Mouse (Mus musculus): ENCODE measurements around the gene Dlx1.

The Dlx1 gene

GRCm38 (mm10) chr2:71528014-71528713 lies at the start of gene Dlx1:
TSS of gene Dlx1 (plus strand) at chr2:71528113.
- in situ Hi-C loops (cut with MboI), result no loop called here

GRCm38 (mm10) chr2:71479917-71480316 lies 48.0 kb upstream of the Dlx1 start:
- in situ Hi-C loops (cut with MboI), result no loop called here

GRCm38 (mm10) chr2:71481825-71482224 lies 46.1 kb upstream of the Dlx1 start:
- in situ Hi-C loops (cut with MboI), result no loop called here

GRCm38 (mm10) chr2:71483046-71483716 lies 44.7 kb upstream of the Dlx1 start:
- in situ Hi-C loops (cut with MboI), result no loop called here

GRCm38 (mm10) chr2:71483717-71484066 lies 44.2 kb upstream of the Dlx1 start:
- in situ Hi-C loops (cut with MboI), result no loop called here

- in situ Hi-C loops (cut with MboI), result no loop called here
Observed at GRCm38 (mm10) chr2:71491295-71491694, 36.6 kb upstream of the Dlx1 start.

- in situ Hi-C loops (cut with MboI), result no loop called here
Observed at GRCm38 (mm10) chr2:71493161-71493683, 34.7 kb upstream of the Dlx1 start.

GRCm38 (mm10) chr2:71494503-71494902 lies 33.4 kb upstream of the Dlx1 start:
- in situ Hi-C loops (cut with MboI), result no loop called here

GRCm38 (mm10) chr2:71494971-71495370 lies 32.9 kb upstream of the Dlx1 start:
- in situ Hi-C loops (cut with MboI), result no loop called here

GRCm38 (mm10) chr2:71497175-71497574 lies 30.7 kb upstream of the Dlx1 start:
- in situ Hi-C loops (cut with MboI), result no loop called here

- in situ Hi-C loops (cut with MboI), result no loop called here
Observed at GRCm38 (mm10) chr2:71499276-71500230, 28.4 kb upstream of the Dlx1 start.

GRCm38 (mm10) chr2:71504852-71505251 lies 23.1 kb upstream of the Dlx1 start:
- in situ Hi-C loops (cut with MboI), result no loop called here

GRCm38 (mm10) chr2:71511209-71511608 lies 16.7 kb upstream of the Dlx1 start:
- in situ Hi-C loops (cut with MboI), result no loop called here

- in situ Hi-C loops (cut with MboI), result no loop called here
Observed at GRCm38 (mm10) chr2:71512326-71512725, 15.6 kb upstream of the Dlx1 start.

GRCm38 (mm10) chr2:71516995-71517394 lies 10.9 kb upstream of the Dlx1 start:
- in situ Hi-C loops (cut with MboI), result no loop called here

GRCm38 (mm10) chr2:71517466-71518099 lies 10.3 kb upstream of the Dlx1 start:
- in situ Hi-C loops (cut with MboI), result no loop called here

- in situ Hi-C loops (cut with MboI), result no loop called here
Observed at GRCm38 (mm10) chr2:71522871-71523270, 5.0 kb upstream of the Dlx1 start.

- in situ Hi-C loops (cut with MboI), result no loop called here
Observed at GRCm38 (mm10) chr2:71523431-71523830, 4.5 kb upstream of the Dlx1 start.

- in situ Hi-C loops (cut with MboI), result no loop called here
Observed at GRCm38 (mm10) chr2:71524763-71525162, 3.1 kb upstream of the Dlx1 start.

- in situ Hi-C loops (cut with MboI), result no loop called here
Observed at GRCm38 (mm10) chr2:71526595-71527322, 1.2 kb upstream of the Dlx1 start.
